Mouse (Mus musculus): ENCODE measurements around the gene Map3k4.
A peak's percentile ranks its signal among the peaks of the same experiment; 100 is the strongest.

The Map3k4 gene

GRCm38 (mm10) chr17:12318663-12319201 lies at the start of gene Map3k4:
TSS of gene Map3k4 (minus strand) at chr17:12318796.
- peak; percentile 94 for DNase-seq (ENCODE audit: low spot score)

- DNase-seq (ENCODE audit: low spot score): peak; percentile 62
These were observed 48.9 kb upstream of the Map3k4 start for GRCm38 (mm10) chr17:12367373-12367930.

GRCm38 (mm10) chr17:12364426-12364735 lies 45.8 kb upstream of the Map3k4 start:
- no peak for DNase-seq (ENCODE audit: low spot score)

- no peak for DNase-seq (ENCODE audit: low spot score)
These were observed 45.2 kb upstream of the Map3k4 start for GRCm38 (mm10) chr17:12363601-12364425.

GRCm38 (mm10) chr17:12359876-12360275 lies 41.3 kb upstream of the Map3k4 start:
- no peak for DNase-seq (ENCODE audit: low spot score)

GRCm38 (mm10) chr17:12352781-12353180 lies 34.2 kb upstream of the Map3k4 start:
- DNase-seq (ENCODE audit: low spot score): no peak

GRCm38 (mm10) chr17:12351564-12351963 lies 33.0 kb upstream of the Map3k4 start:
- no peak for DNase-seq (ENCODE audit: low spot score)

GRCm38 (mm10) chr17:12347462-12347861 lies 28.9 kb upstream of the Map3k4 start:
- DNase-seq (ENCODE audit: low spot score): no peak

GRCm38 (mm10) chr17:12343702-12344376 lies 25.2 kb upstream of the Map3k4 start:
- no peak for DNase-seq (ENCODE audit: low spot score)

- DNase-seq (ENCODE audit: low spot score): no peak
These were observed 18.6 kb upstream of the Map3k4 start for GRCm38 (mm10) chr17:12337156-12337555.

- no peak for DNase-seq (ENCODE audit: low spot score)
These were observed 17.7 kb upstream of the Map3k4 start for GRCm38 (mm10) chr17:12336073-12336868.

- DNase-seq (ENCODE audit: low spot score): no peak
These were observed 16.5 kb upstream of the Map3k4 start for GRCm38 (mm10) chr17:12335115-12335514.

- DNase-seq (ENCODE audit: low spot score): peak; percentile 89
These were observed 9.4 kb upstream of the Map3k4 start for GRCm38 (mm10) chr17:12327847-12328518.

GRCm38 (mm10) chr17:12319786-12320185 lies 1.2 kb upstream of the Map3k4 start:
- no peak for DNase-seq (ENCODE audit: low spot score)

GRCm38 (mm10) chr17:12317954-12318651 lies 493 bp downstream of the Map3k4 start:
- DNase-seq (ENCODE audit: low spot score): peak; percentile 41

GRCm38 (mm10) chr17:12317607-12317953 lies 1.0 kb downstream of the Map3k4 start:
- no peak for DNase-seq (ENCODE audit: low spot score)

- no peak for DNase-seq (ENCODE audit: low spot score)
These were observed 2.3 kb downstream of the Map3k4 start for GRCm38 (mm10) chr17:12316251-12316650.

GRCm38 (mm10) chr17:12312248-12312647 lies 6.3 kb downstream of the Map3k4 start:
- DNase-seq (ENCODE audit: low spot score): no peak

- DNase-seq (ENCODE audit: low spot score): no peak
These were observed 9.1 kb downstream of the Map3k4 start for GRCm38 (mm10) chr17:12309493-12309892.

GRCm38 (mm10) chr17:12309059-12309458 lies 9.5 kb downstream of the Map3k4 start:
- no peak for DNase-seq (ENCODE audit: low spot score)

Data from MN1 (cell line).